Mouse (Mus musculus): ENCODE data around the gene Rnase12. TPM values are rescaled to one million over a fixed set of nuclear protein-coding genes. Genes with fewer than 3 reads are reported as not detected.

Rnase12 gene
- polyA plus RNA-seq, 1 experiment from 2014 or later, result 0.55 TPM

DNA sequence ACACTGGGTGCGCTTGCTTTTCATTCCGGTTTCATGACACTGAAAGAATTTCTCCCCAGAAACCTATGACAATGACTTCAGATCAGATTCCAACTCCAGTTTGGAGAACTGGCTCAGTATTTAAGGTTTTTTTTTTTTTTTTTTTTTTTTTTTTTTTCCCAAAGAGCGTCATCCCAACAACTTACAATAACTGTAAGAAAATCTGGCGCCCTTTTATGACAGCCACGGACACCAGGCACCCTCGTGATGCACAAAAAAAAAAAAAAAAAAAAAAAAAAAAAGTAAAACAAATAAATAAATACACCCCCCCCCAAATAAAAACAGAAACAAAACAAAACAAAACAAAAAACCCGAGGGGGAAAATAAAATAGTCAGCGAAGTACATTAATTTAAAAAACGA, 30.3 kb upstream of the Rnase12 start:
- no peaks in the 10 kb centered on the region for H3K9me3 ChIP-seq (ENCODE audit: low read length)
- ATAC-seq (no peak), DNase-seq (ENCODE audit: low spot score) (no peak)
- H3K9ac ChIP-seq (replicated peaks; ENCODE audit: low read depth), result no peak overlapping the region
- no peaks in the 10 kb centered on the region for H3K27me3 ChIP-seq (replicated peaks; ENCODE audit: insufficient read depth, low read length)
- H3K4me3 ChIP-seq (ENCODE audit: low read depth, low read length), result peak overlapping the region; percentile 57
- H3K4me2 ChIP-seq (replicated peaks; ENCODE audit: low read depth, low read length), result peak overlapping the region; percentile 77
- H3K4me1 ChIP-seq (ENCODE audit: insufficient read depth, low read depth, low read length), result no peaks in the 10 kb centered on the region
- H3K27ac ChIP-seq (ENCODE audit: low read length), result no peak overlapping the region
- H3K36me3 ChIP-seq (ENCODE audit: insufficient read depth, low read length), result no peaks in the 10 kb centered on the region
- TF ChIP-seq EP300 (IDR thresholded peaks at IDR 0.05), result no peak
- TF ChIP-seq CTCF (IDR thresholded peaks at IDR 0.05), result no peak
- WGBS, result 13% methylated on average over 9 of the region's 9 CpGs

DNA sequence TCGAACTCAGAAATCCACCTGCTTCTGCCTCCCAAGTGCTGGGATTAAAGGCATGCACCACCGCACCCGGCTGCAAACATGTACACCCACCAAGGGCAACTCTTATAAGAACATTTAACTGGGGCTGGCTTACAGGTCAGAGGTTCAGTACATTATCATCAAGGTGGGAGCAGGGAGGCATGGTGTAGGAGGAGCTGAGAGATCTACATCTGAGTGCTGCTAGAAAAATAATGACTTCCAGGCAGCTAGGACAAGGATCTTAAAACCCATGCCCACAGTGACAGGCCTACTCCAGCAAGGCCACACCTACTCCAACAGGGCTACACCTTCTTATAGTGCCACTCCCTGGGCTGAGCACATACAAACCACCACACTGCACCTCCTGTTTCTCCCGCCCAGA, 28.4 kb upstream of the Rnase12 start:
- no peak overlapping the region for H3K9ac ChIP-seq (replicated peaks; ENCODE audit: low read depth)
- WGBS, result 80% methylated on average over 4 of the region's 4 CpGs
- no peak for ATAC-seq

DNA sequence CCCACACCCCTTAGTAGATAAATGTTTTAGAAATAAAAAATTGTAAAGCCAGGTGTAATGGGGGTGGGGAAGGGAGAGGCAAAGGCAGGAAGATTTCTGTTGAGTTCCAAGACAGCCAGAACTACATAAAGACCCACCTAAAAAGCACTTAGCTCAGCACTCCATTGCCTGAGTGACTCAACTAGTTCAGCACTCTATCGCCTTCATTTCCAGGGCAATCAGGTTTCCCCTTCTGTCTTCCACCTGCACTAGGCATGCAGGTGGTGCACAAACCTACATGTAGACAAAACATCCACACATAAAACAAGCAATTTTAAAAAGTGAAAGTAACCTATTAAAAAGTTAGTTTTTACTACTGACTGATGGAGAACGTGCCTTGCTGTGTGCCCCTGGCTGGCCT, 27.6 kb upstream of the Rnase12 start:
- TF ChIP-seq EP300 (IDR thresholded peaks at IDR 0.05), result no peak
- no peak for TF ChIP-seq CTCF (IDR thresholded peaks at IDR 0.05)
- Histone ChIP-seq H3K36me3 (ENCODE audit: insufficient read depth, low read length) (no peaks in the 10 kb centered on the region), H3K4me2 (replicated peaks; ENCODE audit: low read depth, low read length) (no peak overlapping the region), H3K9me3 (ENCODE audit: low read length) (no peaks in the 10 kb centered on the region), H3K27ac (ENCODE audit: low read length) (no peak overlapping the region), H3K9ac (replicated peaks; ENCODE audit: low read depth) (no peak overlapping the region), H3K4me1 (ENCODE audit: insufficient read depth, low read depth, low read length) (no peaks in the 10 kb centered on the region; the same call in 1 of the 2 replicates), H3K4me3 (ENCODE audit: low read depth, low read length) (no peak overlapping the region), H3K27me3 (replicated peaks; ENCODE audit: insufficient read depth, low read length) (no peaks in the 10 kb centered on the region)
- no peak for ATAC-seq
- WGBS, result 84% methylated on average over 2 of the region's 2 CpGs
- DNase-seq (ENCODE audit: low spot score), result no peak

More for the DNA sequence above, 28.4 kb upstream of the Rnase12 start:
- H3K4me1 ChIP-seq (ENCODE audit: insufficient read depth, low read depth, low read length), result no peaks in the 10 kb centered on the region; the same call in 1 of the 2 replicates
- no peaks in the 10 kb centered on the region for H3K36me3 ChIP-seq (ENCODE audit: insufficient read depth, low read length)
- no peaks in the 10 kb centered on the region for H3K27me3 ChIP-seq (replicated peaks; ENCODE audit: insufficient read depth, low read length)
- no peak overlapping the region for H3K4me3 ChIP-seq (ENCODE audit: low read depth, low read length)
- TF ChIP-seq EP300 (IDR thresholded peaks at IDR 0.05), result no peak
- TF ChIP-seq CTCF (IDR thresholded peaks at IDR 0.05), result no peak
- DNase-seq (ENCODE audit: low spot score), result no peak
- no peak overlapping the region for H3K27ac ChIP-seq (ENCODE audit: low read length)
- no peak overlapping the region for H3K4me2 ChIP-seq (replicated peaks; ENCODE audit: low read depth, low read length)
- no peaks in the 10 kb centered on the region for H3K9me3 ChIP-seq (ENCODE audit: low read length)

DNA sequence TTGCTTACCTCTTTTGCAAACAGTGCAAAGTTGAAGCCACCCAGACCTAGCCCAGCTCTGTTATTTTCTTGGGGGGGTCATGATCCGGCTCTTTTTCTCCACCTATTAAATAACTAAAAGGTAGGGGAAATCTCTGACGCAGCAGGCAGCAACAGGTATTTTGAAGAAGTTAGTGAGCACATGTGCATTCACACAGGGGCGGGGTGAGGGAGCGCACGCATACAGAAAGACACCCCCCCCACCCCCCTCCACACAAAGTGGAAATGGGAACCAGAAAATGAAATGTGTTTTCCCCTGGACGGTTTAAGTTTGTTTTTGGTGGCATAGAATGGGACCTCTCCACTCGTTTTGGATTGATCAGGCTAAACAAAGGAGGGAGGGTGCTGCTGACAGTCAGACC, 26.3 kb upstream of the Rnase12 start:
- Histone ChIP-seq H3K4me1 (ENCODE audit: insufficient read depth, low read depth, low read length) (no peaks in the 10 kb centered on the region; the same call in 1 of the 2 replicates), H3K36me3 (ENCODE audit: insufficient read depth, low read length) (no peaks in the 10 kb centered on the region), H3K27ac (ENCODE audit: low read length) (no peak overlapping the region), H3K9me3 (ENCODE audit: low read length) (no peaks in the 10 kb centered on the region), H3K4me2 (replicated peaks; ENCODE audit: low read depth, low read length) (peak overlapping the region; percentile 69), H3K27me3 (replicated peaks; ENCODE audit: insufficient read depth, low read length) (no peaks in the 10 kb centered on the region), H3K9ac (replicated peaks; ENCODE audit: low read depth) (no peak overlapping the region), H3K4me3 (ENCODE audit: low read depth, low read length) (no peak overlapping the region)
- TF ChIP-seq CTCF (IDR thresholded peaks at IDR 0.05) (no peak), EP300 (IDR thresholded peaks at IDR 0.05) (no peak)
- DNase-seq (ENCODE audit: low spot score) (no peak), ATAC-seq (no peak)
- 12% methylated on average over 7 of the region's 7 CpGs for WGBS

DNA sequence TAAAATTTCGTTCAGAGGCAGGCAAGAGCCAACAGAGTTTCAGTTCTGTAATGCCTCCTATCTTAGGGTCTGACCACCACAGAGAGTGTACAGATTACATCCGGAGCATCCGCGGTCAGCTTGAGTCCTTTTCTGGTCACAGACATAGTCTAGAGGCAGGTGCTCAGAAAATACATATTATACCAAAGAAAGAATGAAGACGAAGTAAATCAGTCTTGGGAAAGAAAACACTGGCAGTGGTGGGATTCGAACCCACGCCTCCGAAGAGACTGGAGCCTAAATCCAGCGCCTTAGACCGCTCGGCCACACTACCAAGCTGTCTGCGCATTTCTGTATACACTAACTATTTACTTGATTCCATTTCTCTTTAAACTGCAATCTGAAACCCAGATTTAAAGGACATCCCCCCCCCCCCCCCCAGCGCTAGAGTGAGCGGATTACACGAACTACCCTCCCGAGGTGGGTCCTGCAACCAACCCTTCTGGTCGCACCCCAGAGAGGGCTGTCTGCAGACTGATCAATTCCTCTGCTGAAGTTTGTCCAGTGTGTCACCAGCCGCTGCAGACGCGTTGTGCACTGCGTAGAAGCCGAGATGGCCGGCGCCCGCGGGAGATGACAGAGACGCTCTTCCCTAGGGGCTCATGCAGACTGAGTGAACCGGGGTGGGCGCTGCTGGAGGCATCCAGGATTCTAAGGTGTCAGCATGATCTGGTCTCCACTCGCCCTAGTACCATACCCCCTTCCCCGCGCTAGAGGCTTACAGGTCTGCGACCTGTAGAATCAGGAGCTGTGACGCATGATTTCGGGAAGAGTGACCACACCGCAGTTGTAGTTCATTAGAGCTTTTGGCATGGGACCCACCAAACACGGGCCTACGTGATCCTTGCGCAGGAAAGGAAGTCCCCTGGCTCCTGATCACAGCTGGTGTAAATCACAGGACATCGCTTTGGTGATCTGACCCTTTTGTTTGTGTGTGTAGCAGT, 25.4 kb upstream of the Rnase12 start:
- H3K4me3 ChIP-seq (ENCODE audit: low read depth, low read length), result peak overlapping the region; percentile 46
- no peak for TF ChIP-seq CTCF (IDR thresholded peaks at IDR 0.05)
- TF ChIP-seq EP300 (IDR thresholded peaks at IDR 0.05), result no peak
- no peaks in the 10 kb centered on the region; the same call in 1 of the 2 replicates for H3K4me1 ChIP-seq (ENCODE audit: insufficient read depth, low read depth, low read length)
- WGBS, result 3% methylated on average over 38 of the region's 40 CpGs
- H3K27me3 ChIP-seq (replicated peaks; ENCODE audit: insufficient read depth, low read length), result no peaks in the 10 kb centered on the region
- H3K9me3 ChIP-seq (ENCODE audit: low read length), result no peaks in the 10 kb centered on the region
- ATAC-seq (peak; percentile 65), DNase-seq (ENCODE audit: low spot score) (peak; percentile 67)
- no peak overlapping the region for H3K27ac ChIP-seq (ENCODE audit: low read length)
- H3K4me2 ChIP-seq (replicated peaks; ENCODE audit: low read depth, low read length), result peak overlapping the region; percentile 69
- H3K9ac ChIP-seq (replicated peaks; ENCODE audit: low read depth), result peak overlapping the region; percentile 23; the same call in 1 of the 2 replicates
- H3K36me3 ChIP-seq (ENCODE audit: insufficient read depth, low read length), result no peaks in the 10 kb centered on the region

DNA sequence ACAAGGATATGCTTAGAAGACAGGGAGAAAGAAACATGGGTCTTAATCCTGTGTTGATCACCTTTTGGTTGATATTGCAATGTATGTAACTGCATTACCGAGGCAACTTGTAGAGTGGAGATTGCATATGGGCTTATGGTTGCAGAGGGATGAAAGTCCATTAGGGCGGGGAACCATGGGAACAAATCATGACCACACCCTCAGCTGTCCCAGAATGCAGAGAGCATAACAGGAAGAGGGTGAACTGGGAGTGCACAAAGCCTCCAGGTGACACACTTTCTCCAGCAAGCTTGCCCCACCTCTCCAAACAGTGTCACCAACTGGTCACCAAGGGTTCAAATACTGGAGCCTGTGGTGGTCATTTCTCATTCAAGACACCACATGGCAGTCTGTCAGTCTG, 23.6 kb upstream of the Rnase12 start:
- H3K4me2 ChIP-seq (replicated peaks; ENCODE audit: low read depth, low read length), result no peak overlapping the region
- H3K27ac ChIP-seq (ENCODE audit: low read length), result no peak overlapping the region
- H3K36me3 ChIP-seq (ENCODE audit: insufficient read depth, low read length), result no peaks in the 10 kb centered on the region
- H3K27me3 ChIP-seq (replicated peaks; ENCODE audit: insufficient read depth, low read length), result no peaks in the 10 kb centered on the region
- TF ChIP-seq EP300 (IDR thresholded peaks at IDR 0.05) (no peak), CTCF (IDR thresholded peaks at IDR 0.05) (no peak)
- ATAC-seq (no peak), DNase-seq (ENCODE audit: low spot score) (no peak)
- H3K9me3 ChIP-seq (ENCODE audit: low read length), result no peaks in the 10 kb centered on the region
- no peaks in the 10 kb centered on the region; the same call in 1 of the 2 replicates for H3K4me1 ChIP-seq (ENCODE audit: insufficient read depth, low read depth, low read length)
- no peak overlapping the region for H3K9ac ChIP-seq (replicated peaks; ENCODE audit: low read depth)
- H3K4me3 ChIP-seq (ENCODE audit: low read depth, low read length), result no peak overlapping the region
- WGBS, result 86% methylated on average over 2 of the region's 2 CpGs

Data from lung, postnatal 0 days (tissue).